Mouse (Mus musculus): ENCODE data around the gene Lrat. TPM values are rescaled to one million over a fixed set of nuclear protein-coding genes. Genes with fewer than 3 reads are reported as not detected.

Lrat gene
- total RNA-seq, 2 experiments from 2014 or later: 0.75 to 1.7 TPM

Other genes with a start within 250 kb of the Lrat start
- gene Rbm46, start 27.5 kb downstream of the Lrat start, total RNA-seq (2021): under 1 TPM; 0.18 to 0.28 TPM
- gene Fgg, start 103.8 kb upstream of the Lrat start, total RNA-seq (2021): not detected
- gene Fga, start 122.1 kb upstream of the Lrat start, total RNA-seq (2021): not detected
- gene Fgb, start 145.9 kb upstream of the Lrat start, total RNA-seq (2021): not detected
- 10 to 100 TPM; 25.5 to 27.9 TPM for gene Plrg1, start 151.5 kb upstream of the Lrat start, total RNA-seq (2021)
- gene Dchs2, start 224.0 kb upstream of the Lrat start, total RNA-seq (2021): under 1 TPM; 0.64 to 0.70 TPM